Mouse (Mus musculus) kidney, adult 2 months (tissue): ENCODE data around the gene Celsr3.

ENCODE experiments used
- CTCF ChIP-seq: fragments of 200-500 bp; conservative IDR thresholded peaks from 2 replicates; pipeline ENCODE4 v1.5.1; 2011; ENCODE audit warnings: low read depth, mild to moderate bottlenecking, control low read depth, low read length, moderate library complexity, mixed read lengths; ENCODE audit not compliant: insufficient read depth, insufficient read length
- POLR2A ChIP-seq: fragments of 200-500 bp; IDR thresholded peaks from one replicate; pipeline ENCODE4 v1.6.1; 2011; ENCODE audit warnings: low read depth, low read length, control low read depth

DNA sequence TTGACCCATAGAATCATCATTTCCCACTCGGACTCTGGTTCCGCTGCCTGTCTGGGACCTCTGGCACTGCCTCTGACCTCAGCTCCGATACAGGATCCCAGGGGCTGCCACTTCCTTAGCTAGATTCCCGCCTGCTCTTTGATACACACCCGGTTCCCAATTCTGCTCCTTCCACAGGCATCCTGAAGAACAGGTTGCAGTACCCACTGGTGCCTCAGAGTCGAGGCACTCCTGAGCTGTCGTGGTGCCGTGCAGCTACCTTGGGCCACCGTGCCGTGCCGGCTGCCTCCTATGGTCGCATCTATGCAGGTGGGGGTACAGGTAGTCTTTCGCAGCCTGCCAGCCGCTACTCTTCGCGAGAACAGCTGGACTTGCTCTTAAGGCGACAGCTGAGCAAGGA, 22.3 kb downstream of the Celsr3 start:
- TF ChIP-seq CTCF = no peak
- no peak for TF ChIP-seq POLR2A
